Mouse (Mus musculus) neural tube, embryonic 14.5 days (tissue): ENCODE measurements around the gene Nfx1. TPM values are rescaled to one million over a fixed set of nuclear protein-coding genes. Genes with fewer than 3 reads are reported as not detected.
A peak's percentile ranks its signal among the peaks of the same experiment; 100 is the strongest.

Experiments used
- ATAC-seq: fragments of 200-750 bp; cut with Nextera tagmentation; 2 replicates; pipeline ENCODE4 v1.8.0; 2017; ENCODE audit warnings: low read depth, mild to moderate bottlenecking, moderate TSS enrichment, moderate library complexity
- H3K27ac ChIP-seq: fragments of 300-500 bp; sonication (generic); 2 replicates; pipeline ENCODE4 v1.5.1; 2014; ENCODE audit warnings: low read depth, mild to moderate bottlenecking, control low read depth, low read length, moderate library complexity, mixed read lengths
- H3K27me3 ChIP-seq: fragments of 300-500 bp; sonication (generic); 2 replicates; pipeline ENCODE4 v1.6.1; 2014; ENCODE audit warnings: low read length; ENCODE audit not compliant: control insufficient read depth, insufficient read depth
- H3K36me3 ChIP-seq: fragments of 300-500 bp; sonication (generic); 2 replicates; pipeline ENCODE4 v1.6.1; 2014; ENCODE audit warnings: low read length, mixed read lengths; ENCODE audit not compliant: control insufficient read depth, insufficient read depth
- H3K4me1 ChIP-seq: fragments of 300-500 bp; sonication (generic); 2 replicates; pipeline ENCODE4 v1.6.1; 2014; ENCODE audit warnings: low read length; ENCODE audit not compliant: control insufficient read depth, insufficient read depth
- H3K4me2 ChIP-seq: fragments of 300-500 bp; sonication (generic); 2 replicates; pipeline ENCODE4 v1.6.1; 2014; ENCODE audit warnings: mild to moderate bottlenecking, low read depth, low read length, control low read depth
- H3K4me3 ChIP-seq: fragments of 300-500 bp; sonication (generic); 2 replicates; pipeline ENCODE4 v1.5.1; 2014; ENCODE audit warnings: low read depth, low read length, control low read depth, mixed read lengths
- H3K9ac ChIP-seq: fragments of 300-500 bp; sonication (generic); replicated peaks from 2 replicates; pipeline ENCODE4 v1.6.1; 2014; ENCODE audit warnings: low read depth, mild to moderate bottlenecking, control low read depth, low read length, mixed read lengths
- H3K9me3 ChIP-seq: fragments of 300-500 bp; sonication (generic); 2 replicates; pipeline ENCODE4 v1.6.1; 2016; ENCODE audit warnings: low read length; ENCODE audit not compliant: control insufficient read depth
- WGBS: fragments of 180-500 bp; shearing (Covaris S2); extraction: QIAGEN DNeasy Blood & Tissue Kit; methylation state at CpG from one replicate; pipeline ENCODE4 v1.1.7; 2014; 5-methylcytosine and 5-hydroxymethylcytosine counted together
- polyA plus RNA-seq: library from polyadenylated mRNA; unstranded; fragments of >200 nt; fragmentation: Nextera tagmentation; extraction: Ambion mirVana; gene quantifications from 2 replicates; pipeline ENCODE4 v1.2.1, GENCODE M21; 2014

Nfx1 gene
- polyA plus RNA-seq, 1 experiment from 2014 or later: 126 TPM

- H3K4me3 ChIP-seq: peak overlapping the region; percentile 98
- H3K36me3 ChIP-seq: 0 out of 2 replicates have a peak, but pooled peaks cover 5% of the 10 kb centered on the region
- H3K27ac ChIP-seq: peak overlapping the region; percentile 91
- H3K9me3 ChIP-seq: no peaks in the 10 kb centered on the region
- peak overlapping the region; percentile 92 for H3K9ac ChIP-seq
- H3K4me1 ChIP-seq: peaks cover 6% of the 10 kb centered on the region; the same call in 1 of the 2 replicates
- ATAC-seq: peak; percentile 45
- peak overlapping the region; percentile 66 for H3K4me2 ChIP-seq
- WGBS: 14% methylated on average over 11 of the region's 13 CpGs
- no peaks in the 10 kb centered on the region for H3K27me3 ChIP-seq
Observed at GRCm38 (mm10) chr4:40969781-40970591, 720 bp upstream of the Nfx1 start.

DNA sequence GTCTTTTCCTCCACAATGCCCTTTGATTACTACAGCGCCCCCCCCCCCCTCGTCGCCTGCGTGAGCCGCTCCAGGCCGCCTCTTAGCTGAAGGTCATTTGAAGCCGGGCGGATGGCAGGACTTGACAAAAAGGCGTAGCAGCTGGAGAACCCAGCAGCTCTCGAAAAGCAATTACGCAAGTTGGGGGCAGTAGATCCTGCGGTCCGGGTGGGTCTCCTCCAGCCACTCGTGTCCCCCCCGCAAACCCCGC lies 189 bp upstream of the Nfx1 start:
- Histone ChIP-seq H3K36me3 (0 out of 2 replicates have a peak, but pooled peaks cover 4% of the 10 kb centered on the region), H3K9ac (peak overlapping the region; percentile 92), H3K27me3 (no peaks in the 10 kb centered on the region), H3K4me1 (peaks cover 6% of the 10 kb centered on the region; the same call in 1 of the 2 replicates), H3K9me3 (no peaks in the 10 kb centered on the region), H3K27ac (peak overlapping the region; percentile 91), H3K4me3 (peak overlapping the region; percentile 98), H3K4me2 (peak overlapping the region; percentile 66)
- under 1% methylated on average over 16 of the region's 16 CpGs for WGBS
- no peak for ATAC-seq

DNA sequence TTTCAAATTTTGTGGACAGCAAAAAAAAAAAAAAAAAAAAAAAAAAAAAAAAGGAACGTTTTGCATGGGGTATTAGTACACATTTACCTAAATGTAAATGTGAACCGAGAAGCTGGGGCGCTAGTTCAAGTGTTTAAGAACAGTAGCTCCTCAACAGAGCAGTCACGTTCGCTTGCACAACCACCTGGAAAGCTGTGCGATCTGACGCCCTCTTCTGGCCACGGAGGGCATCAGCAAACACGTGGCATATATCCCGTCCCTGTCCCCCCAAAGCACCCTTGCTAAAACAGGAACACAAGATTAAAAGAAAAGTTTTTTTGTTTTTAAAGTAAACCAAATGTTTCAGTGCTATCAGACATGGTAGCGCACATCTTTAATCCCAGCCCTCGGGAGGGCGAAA lies 1.0 kb downstream of the Nfx1 start:
- peak overlapping the region; percentile 92; the same call in 1 of the 2 replicates for H3K9ac ChIP-seq
- H3K4me1 ChIP-seq: peaks cover 6% of the 10 kb centered on the region; the same call in 1 of the 2 replicates
- no peaks in the 10 kb centered on the region for H3K9me3 ChIP-seq
- peak overlapping the region; percentile 98 for H3K4me3 ChIP-seq
- no peaks in the 10 kb centered on the region for H3K27me3 ChIP-seq
- no peak for ATAC-seq
- no peak overlapping the region; the same call in 1 of the 2 replicates for H3K27ac ChIP-seq
- H3K36me3 ChIP-seq: peaks cover 5% of the 10 kb centered on the region; the same call in 1 of the 2 replicates
- peak overlapping the region; percentile 66 for H3K4me2 ChIP-seq
- WGBS: 27% methylated on average over 13 of the region's 13 CpGs

DNA sequence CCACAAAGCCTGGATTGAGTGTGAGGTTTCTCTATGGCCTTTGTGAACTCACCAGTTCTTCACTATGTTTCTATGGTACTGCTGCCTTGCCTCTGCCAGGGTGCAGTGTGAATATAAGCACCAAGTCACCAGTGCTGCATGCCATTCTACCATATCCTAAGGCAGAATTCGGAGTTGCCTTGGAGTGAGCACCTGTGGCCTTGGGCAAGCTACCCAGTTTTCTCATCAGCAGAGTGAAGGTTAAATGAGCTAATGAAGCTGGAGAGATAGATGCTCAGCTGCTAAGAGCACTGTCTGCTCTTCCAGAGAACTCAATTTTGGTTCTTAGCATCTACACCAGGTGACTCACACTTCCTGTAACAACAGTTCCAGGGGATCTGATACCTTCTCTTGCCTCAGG lies 3.3 kb downstream of the Nfx1 start:
- Histone ChIP-seq H3K4me2 (no peak overlapping the region), H3K4me1 (peaks cover 6% of the 10 kb centered on the region; the same call in 1 of the 2 replicates), H3K9me3 (no peaks in the 10 kb centered on the region), H3K27ac (no peak overlapping the region), H3K4me3 (no peak overlapping the region), H3K36me3 (peaks cover 20% of the 10 kb centered on the region), H3K9ac (no peak overlapping the region), H3K27me3 (no peaks in the 10 kb centered on the region)
- WGBS: 100% methylated on average over 1 of the region's 1 CpGs
- no peak for ATAC-seq

GRCm38 (mm10) chr4:40975678-40976077 lies 5.0 kb downstream of the Nfx1 start:
- H3K9ac ChIP-seq: no peak overlapping the region
- no peak overlapping the region for H3K4me2 ChIP-seq
- no peak overlapping the region for H3K27ac ChIP-seq
- H3K36me3 ChIP-seq: peaks cover 34% of the 10 kb centered on the region
- 93% methylated on average over 3 of the region's 3 CpGs for WGBS
- no peaks in the 10 kb centered on the region for H3K9me3 ChIP-seq
- ATAC-seq: no peak
- no peaks in the 10 kb centered on the region for H3K27me3 ChIP-seq
- H3K4me1 ChIP-seq: peaks cover 6% of the 10 kb centered on the region; the same call in 1 of the 2 replicates
- no peak overlapping the region for H3K4me3 ChIP-seq

DNA sequence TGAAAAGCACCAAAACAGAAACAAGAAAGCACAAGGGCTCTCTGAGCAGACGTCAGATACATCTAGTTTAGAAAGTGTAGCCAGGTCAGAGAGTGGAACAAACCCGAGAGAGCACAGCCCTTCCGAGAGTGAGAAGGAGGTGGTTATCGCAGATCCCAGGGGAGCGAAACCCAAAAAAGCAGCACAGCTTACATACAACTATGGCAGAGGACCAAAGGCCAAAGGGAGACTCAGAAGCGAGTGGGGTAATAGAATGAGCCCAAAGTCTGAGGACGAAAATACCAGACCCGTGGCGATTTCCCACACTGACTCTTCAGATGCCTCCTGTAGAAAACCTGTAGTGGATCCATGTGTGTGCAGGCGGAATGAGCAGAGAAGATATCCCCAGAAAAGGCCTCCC lies 5.9 kb downstream of the Nfx1 start:
- peaks cover 6% of the 10 kb centered on the region; the same call in 1 of the 2 replicates for H3K4me1 ChIP-seq
- no peaks in the 10 kb centered on the region for H3K9me3 ChIP-seq
- no peak overlapping the region for H3K4me3 ChIP-seq
- H3K9ac ChIP-seq: no peak overlapping the region
- H3K36me3 ChIP-seq: peaks cover 42% of the 10 kb centered on the region
- ATAC-seq: no peak
- H3K4me2 ChIP-seq: no peak overlapping the region
- H3K27ac ChIP-seq: no peak overlapping the region
- no peaks in the 10 kb centered on the region for H3K27me3 ChIP-seq
- 96% methylated on average over 10 of the region's 10 CpGs for WGBS

DNA sequence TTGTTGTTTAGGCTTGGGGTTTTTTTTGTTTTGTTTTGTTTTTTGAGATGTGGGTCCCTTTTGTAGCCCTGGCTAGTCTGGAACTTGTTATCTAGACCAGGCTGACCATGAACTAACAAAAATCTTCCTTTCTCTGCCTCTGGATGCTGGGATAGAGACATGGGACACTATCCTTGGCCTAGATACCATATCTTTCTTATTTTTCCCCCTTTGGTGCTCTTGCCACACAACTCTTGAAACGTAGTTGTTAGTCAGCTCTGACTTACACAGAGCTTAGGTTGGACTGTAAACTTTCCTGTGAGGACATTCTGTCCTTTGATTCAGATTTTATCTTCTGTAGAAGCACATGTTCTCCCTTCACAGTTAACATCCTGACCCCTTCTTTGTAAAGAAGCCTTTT lies 8.7 kb downstream of the Nfx1 start:
- no peak for ATAC-seq
- Histone ChIP-seq H3K27me3 (no peaks in the 10 kb centered on the region), H3K36me3 (peaks cover 42% of the 10 kb centered on the region), H3K27ac (no peak overlapping the region), H3K9me3 (no peaks in the 10 kb centered on the region), H3K9ac (no peak overlapping the region), H3K4me2 (no peak overlapping the region), H3K4me1 (no peaks in the 10 kb centered on the region), H3K4me3 (no peak overlapping the region)
- 97% methylated on average over 1 of the region's 1 CpGs for WGBS

DNA sequence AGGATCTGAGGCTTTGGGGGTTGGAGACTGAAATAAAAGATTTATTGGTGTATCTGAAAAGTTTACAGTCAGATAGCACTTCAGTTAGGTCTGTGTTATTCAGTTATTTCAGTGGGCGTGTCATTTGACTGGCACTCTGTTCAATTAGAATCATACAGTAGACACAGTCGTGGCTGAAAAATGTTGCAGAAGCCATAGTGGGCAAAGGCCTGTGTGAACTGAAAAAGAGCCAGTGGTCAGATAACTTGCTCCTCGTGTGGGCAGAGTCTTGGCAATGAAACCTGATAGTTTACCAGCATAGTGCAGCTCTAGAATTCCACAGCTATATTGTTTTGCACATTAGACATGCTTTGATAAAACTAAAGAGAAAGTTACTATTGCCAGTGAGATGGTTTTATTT lies 11.8 kb downstream of the Nfx1 start:
- H3K4me2 ChIP-seq: no peak overlapping the region
- no peaks in the 10 kb centered on the region for H3K27me3 ChIP-seq
- no peaks in the 10 kb centered on the region for H3K4me1 ChIP-seq
- ATAC-seq: no peak
- H3K4me3 ChIP-seq: no peak overlapping the region
- peaks cover 58% of the 10 kb centered on the region for H3K36me3 ChIP-seq
- WGBS: 70% methylated on average over 3 of the region's 3 CpGs
- no peaks in the 10 kb centered on the region for H3K9me3 ChIP-seq
- no peak overlapping the region for H3K27ac ChIP-seq
- no peak overlapping the region for H3K9ac ChIP-seq

DNA sequence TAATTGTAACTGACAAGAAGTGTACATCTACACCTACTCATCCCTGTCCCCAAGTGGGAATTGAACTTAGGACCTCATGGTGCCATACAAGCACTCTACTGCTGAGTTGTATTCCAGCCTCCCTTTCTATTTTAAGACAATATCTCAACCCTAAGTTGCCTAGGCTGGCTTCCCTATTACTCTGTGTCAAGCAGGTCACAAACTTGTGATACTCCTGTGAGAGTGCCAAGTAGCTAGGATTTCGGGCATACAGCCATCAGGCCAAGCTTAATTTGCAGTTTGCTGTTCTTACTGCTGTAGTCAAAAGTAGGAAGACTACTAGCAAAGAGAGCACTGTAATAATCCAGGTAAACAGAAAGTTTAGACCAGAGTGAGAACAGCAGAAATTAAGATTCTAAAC lies 13.0 kb downstream of the Nfx1 start:
- Histone ChIP-seq H3K4me1 (no peaks in the 10 kb centered on the region), H3K9me3 (no peaks in the 10 kb centered on the region), H3K36me3 (peaks cover 63% of the 10 kb centered on the region), H3K27ac (no peak overlapping the region), H3K9ac (no peak overlapping the region), H3K4me2 (no peak overlapping the region), H3K4me3 (no peak overlapping the region), H3K27me3 (no peaks in the 10 kb centered on the region)
- WGBS: 90% methylated on average over 1 of the region's 1 CpGs
- ATAC-seq: no peak
